Mouse (Mus musculus) CD4-positive, CD25-positive, alpha-beta regulatory T cell, adult 4 months (primary cell): Measurements from ENCODE around the gene Hcn4. TPM values are rescaled to one million over a fixed set of nuclear protein-coding genes. Genes with fewer than 3 reads are reported as not detected.

Source experiments
- polyA plus RNA-seq, 2 experiments: library from polyadenylated mRNA; unstranded; fragments of 100-300 nt; shearing (Covaris generic); gene quantifications; one replicate each; pipeline ENCODE4 v1.2.1; 2017

The Hcn4 gene
- polyA plus RNA-seq, 2 experiments from 2014 or later: not detected

Other genes with a start within 250 kb of the Hcn4 start
- gene Nptn, start 241.2 kb upstream of the Hcn4 start, polyA plus RNA-seq: 10 to 100 TPM; 70.3 to 72.6 TPM
- 1 to 10 TPM in 1 of 2 experiments, not detected in 1; 1.2 TPM for gene Rec114, start 79.4 kb upstream of the Hcn4 start, polyA plus RNA-seq
- under 1 TPM; 0.24 to 0.32 TPM for gene Neo1, start 213.0 kb downstream of the Hcn4 start, polyA plus RNA-seq